Mouse (Mus musculus): ENCODE measurements around the gene Sp6. TPM values are rescaled to one million over a fixed set of nuclear protein-coding genes. Genes with fewer than 3 reads are reported as not detected.

The Sp6 gene
- polyA plus RNA-seq, 1 experiment, result 0.95 TPM

GRCm38 (mm10) chr11:97009198-97009790 lies 3.9 kb upstream of the Sp6 start:
- 74% methylated on average over 8 of the region's 8 CpGs for WGBS
- TF ChIP-seq CTCF (conservative IDR thresholded peaks at IDR 0.05; ENCODE audit: insufficient read depth, insufficient read length, low read depth, low read length) (no peak), POLR2A (IDR thresholded peaks at IDR 0.05; ENCODE audit: low read depth, low read length) (no peak)
- no peak for DNase-seq
- Histone ChIP-seq H3K4me1 (ENCODE audit: control insufficient read depth, insufficient read depth, low read length) (no peaks in the 10 kb centered on the region), H3K36me3 (ENCODE audit: control insufficient read depth, insufficient read depth, low read length) (no peaks in the 10 kb centered on the region), H3K4me3 (ENCODE audit: insufficient read depth, low read depth, low read length) (no peak overlapping the region), H3K27me3 (replicated peaks; ENCODE audit: control insufficient read depth, insufficient read depth, low read length) (no peaks in the 10 kb centered on the region), H3K27ac (ENCODE audit: insufficient read depth, low read depth, low read length) (no peak overlapping the region)

- Histone ChIP-seq H3K36me3 (ENCODE audit: control insufficient read depth, insufficient read depth, low read length) (no peaks in the 10 kb centered on the region), H3K4me3 (ENCODE audit: insufficient read depth, low read depth, low read length) (peak overlapping the region; percentile 18; the same call in 1 of the 2 replicates), H3K4me1 (ENCODE audit: control insufficient read depth, insufficient read depth, low read length) (no peaks in the 10 kb centered on the region), H3K27ac (ENCODE audit: insufficient read depth, low read depth, low read length) (no peak overlapping the region), H3K27me3 (replicated peaks; ENCODE audit: control insufficient read depth, insufficient read depth, low read length) (peaks cover 5% of the 10 kb centered on the region)
- no peak for TF ChIP-seq CTCF (conservative IDR thresholded peaks at IDR 0.05; ENCODE audit: insufficient read depth, insufficient read length, low read depth, low read length)
- no peak for TF ChIP-seq POLR2A (IDR thresholded peaks at IDR 0.05; ENCODE audit: low read depth, low read length)
- WGBS, result 4% methylated on average over 36 of the region's 36 CpGs
- DNase-seq, result no peak
Measured at GRCm38 (mm10) chr11:97017696-97018582, 4.7 kb downstream of the Sp6 start.

DNA sequence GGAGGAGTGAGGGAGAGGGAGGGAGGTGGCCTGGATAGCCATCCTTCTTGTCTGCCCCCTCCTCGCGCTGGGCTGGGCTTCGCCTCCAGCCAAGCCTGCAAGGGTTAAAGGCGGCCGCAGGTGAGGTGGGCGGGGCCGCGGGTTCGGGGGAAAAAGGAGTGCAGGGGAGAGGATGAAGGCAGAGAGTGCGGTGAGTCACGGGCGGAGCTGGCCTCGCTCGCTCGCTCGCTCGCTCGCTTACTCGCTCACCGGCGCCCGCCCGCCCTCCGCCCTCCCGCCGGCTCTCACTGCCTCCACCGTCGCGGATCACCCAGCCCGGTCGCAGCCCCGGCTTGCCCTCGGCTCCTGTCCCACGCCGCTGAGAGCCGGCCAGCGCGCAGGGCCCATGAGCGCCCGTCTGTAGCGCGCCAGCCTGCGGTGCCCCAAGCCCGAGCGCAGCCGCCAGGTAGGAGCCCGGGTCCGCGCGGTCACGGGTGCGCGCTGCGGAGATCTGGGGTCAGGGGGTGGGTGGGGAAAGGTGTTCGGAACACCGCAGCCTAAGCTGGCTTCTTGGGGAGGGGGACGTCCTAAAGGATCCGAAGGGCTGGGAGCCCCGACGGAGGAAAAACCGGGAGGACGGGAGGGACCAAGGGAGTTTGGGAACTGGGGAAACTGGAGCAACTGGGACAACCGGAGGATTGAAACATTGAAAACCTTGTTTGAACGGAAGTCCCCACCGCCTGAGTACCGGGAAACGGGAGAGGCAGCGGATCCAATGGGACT lies 5.6 kb downstream of the Sp6 start:
- WGBS, result 4% methylated on average over 68 of the region's 68 CpGs
- Histone ChIP-seq H3K27ac (ENCODE audit: insufficient read depth, low read depth, low read length) (no peak overlapping the region), H3K27me3 (replicated peaks; ENCODE audit: control insufficient read depth, insufficient read depth, low read length) (peaks cover 5% of the 10 kb centered on the region), H3K4me3 (ENCODE audit: insufficient read depth, low read depth, low read length) (peak overlapping the region; percentile 18), H3K36me3 (ENCODE audit: control insufficient read depth, insufficient read depth, low read length) (no peaks in the 10 kb centered on the region), H3K4me1 (ENCODE audit: control insufficient read depth, insufficient read depth, low read length) (no peaks in the 10 kb centered on the region)
- no peak for DNase-seq
- TF ChIP-seq POLR2A (IDR thresholded peaks at IDR 0.05; ENCODE audit: low read depth, low read length) (no peak), CTCF (conservative IDR thresholded peaks at IDR 0.05; ENCODE audit: insufficient read depth, insufficient read length, low read depth, low read length) (no peak)

DNA sequence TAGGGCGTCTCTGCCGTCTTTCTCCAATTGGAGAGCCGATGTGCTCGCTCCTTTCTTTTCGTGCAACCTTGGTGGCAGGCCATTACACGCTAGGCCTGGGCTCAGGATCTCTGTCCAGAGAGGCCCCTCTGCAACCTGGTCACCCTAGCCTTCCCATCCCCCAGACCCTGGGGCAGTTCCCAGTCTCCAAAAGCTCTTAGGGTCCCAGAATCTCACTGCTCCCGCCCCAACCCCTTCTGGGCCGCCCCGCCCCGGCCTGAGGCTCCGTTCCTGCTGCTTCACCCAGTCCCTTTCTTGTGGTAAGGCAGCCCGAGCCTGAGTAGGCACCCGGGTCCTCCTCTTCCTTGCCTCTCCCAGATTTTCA lies 6.1 kb downstream of the Sp6 start:
- peaks cover 5% of the 10 kb centered on the region for H3K27me3 ChIP-seq (replicated peaks; ENCODE audit: control insufficient read depth, insufficient read depth, low read length)
- WGBS, result 41% methylated on average over 13 of the region's 13 CpGs
- H3K36me3 ChIP-seq (ENCODE audit: control insufficient read depth, insufficient read depth, low read length), result no peaks in the 10 kb centered on the region
- no peak overlapping the region for H3K4me3 ChIP-seq (ENCODE audit: insufficient read depth, low read depth, low read length)
- no peak for DNase-seq
- TF ChIP-seq POLR2A (IDR thresholded peaks at IDR 0.05; ENCODE audit: low read depth, low read length) (no peak), CTCF (conservative IDR thresholded peaks at IDR 0.05; ENCODE audit: insufficient read depth, insufficient read length, low read depth, low read length) (no peak)
- H3K4me1 ChIP-seq (ENCODE audit: control insufficient read depth, insufficient read depth, low read length), result no peaks in the 10 kb centered on the region
- no peak overlapping the region for H3K27ac ChIP-seq (ENCODE audit: insufficient read depth, low read depth, low read length)

DNA sequence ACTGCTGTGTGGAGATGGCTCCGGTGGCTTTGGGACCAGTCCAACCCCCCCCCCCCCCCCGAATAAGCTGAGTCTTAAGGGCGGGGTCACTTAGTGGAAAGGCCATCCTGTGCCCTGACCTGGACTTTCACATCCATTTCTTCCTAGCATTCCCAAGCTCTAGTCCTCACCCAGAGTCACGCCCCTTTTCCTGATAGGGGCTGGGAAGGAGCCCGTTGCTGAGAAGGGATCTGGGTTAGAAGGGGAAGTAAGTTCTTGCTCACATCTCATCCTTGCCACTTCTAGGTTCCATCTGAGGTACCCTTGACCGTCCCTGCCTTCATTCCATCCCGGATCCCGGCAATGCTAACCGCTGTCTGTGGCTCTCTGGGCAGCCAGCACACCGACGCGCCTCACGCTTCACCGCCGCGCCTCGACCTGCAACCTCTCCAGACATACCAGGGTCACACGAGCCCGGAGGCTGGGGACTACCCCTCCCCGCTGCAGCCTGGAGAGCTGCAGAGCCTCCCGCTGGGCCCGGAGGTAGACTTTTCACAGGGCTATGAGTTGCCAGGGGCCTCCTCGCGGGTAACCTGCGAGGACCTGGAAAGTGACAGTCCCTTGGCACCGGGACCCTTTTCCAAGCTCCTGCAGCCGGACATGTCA lies 8.0 kb downstream of the Sp6 start:
- peak; percentile 17 for DNase-seq
- H3K36me3 ChIP-seq (ENCODE audit: control insufficient read depth, insufficient read depth, low read length), result no peaks in the 10 kb centered on the region
- no peak overlapping the region for H3K27ac ChIP-seq (ENCODE audit: insufficient read depth, low read depth, low read length)
- WGBS, result 2% methylated on average over 27 of the region's 27 CpGs
- H3K4me1 ChIP-seq (ENCODE audit: control insufficient read depth, insufficient read depth, low read length), result no peaks in the 10 kb centered on the region
- H3K4me3 ChIP-seq (ENCODE audit: insufficient read depth, low read depth, low read length), result peak overlapping the region; percentile 50
- TF ChIP-seq POLR2A (IDR thresholded peaks at IDR 0.05; ENCODE audit: low read depth, low read length), result no peak
- TF ChIP-seq CTCF (conservative IDR thresholded peaks at IDR 0.05; ENCODE audit: insufficient read depth, insufficient read length, low read depth, low read length), result no peak
- H3K27me3 ChIP-seq (replicated peaks; ENCODE audit: control insufficient read depth, insufficient read depth, low read length), result peaks cover 5% of the 10 kb centered on the region

GRCm38 (mm10) chr11:97021873-97022484 lies 8.8 kb downstream of the Sp6 start:
- no peaks in the 10 kb centered on the region for H3K4me1 ChIP-seq (ENCODE audit: control insufficient read depth, insufficient read depth, low read length)
- WGBS, result under 1% methylated on average over 50 of the region's 50 CpGs
- DNase-seq, result peak; percentile 75
- peaks cover 5% of the 10 kb centered on the region for H3K27me3 ChIP-seq (replicated peaks; ENCODE audit: control insufficient read depth, insufficient read depth, low read length)
- H3K4me3 ChIP-seq (ENCODE audit: insufficient read depth, low read depth, low read length), result peak overlapping the region; percentile 50
- no peaks in the 10 kb centered on the region for H3K36me3 ChIP-seq (ENCODE audit: control insufficient read depth, insufficient read depth, low read length)
- H3K27ac ChIP-seq (ENCODE audit: insufficient read depth, low read depth, low read length), result no peak overlapping the region
- TF ChIP-seq CTCF (conservative IDR thresholded peaks at IDR 0.05; ENCODE audit: insufficient read depth, insufficient read length, low read depth, low read length) (peak; percentile 71), POLR2A (IDR thresholded peaks at IDR 0.05; ENCODE audit: low read depth, low read length) (no peak)

Data from kidney, adult 2 months (tissue).